Comparison of ENCODE assay signal across 7 mouse cellular contexts in the genomic region with DNA sequence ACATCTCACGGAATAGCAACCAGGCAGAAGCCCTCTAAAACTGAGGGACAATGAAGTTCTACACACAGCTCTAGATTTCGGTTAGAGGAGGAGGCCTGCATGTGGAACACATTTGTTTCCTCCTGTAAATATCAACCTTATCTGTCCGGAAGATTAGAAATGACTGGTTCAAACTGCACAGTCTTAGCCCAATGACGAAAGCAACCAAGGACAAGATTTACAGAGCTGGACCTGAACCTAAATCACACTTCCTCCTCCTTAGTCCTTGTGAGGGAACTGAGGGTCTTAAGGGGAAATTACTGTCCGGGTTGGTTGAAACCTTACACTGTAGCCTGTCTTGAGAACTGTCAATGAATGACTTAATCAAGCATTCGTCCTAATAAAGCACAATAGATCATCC. TPM values are rescaled to one million over a fixed set of nuclear protein-coding genes. Genes with fewer than 3 reads are reported as not detected.
A peak's percentile ranks its signal among the peaks of the same experiment; 100 is the strongest.
DNase-seq lines count a peak whose midpoint lies in the region; ATAC-seq and TF ChIP-seq lines count a peak whose summit lies in the region.

No protein-coding gene starts in this region.

- H3K27ac ChIP-seq in lung, embryonic 16.5 days (ENCODE audit: low read length): peak overlapping the region; percentile 30
- H3K27ac ChIP-seq in forebrain, embryonic 13.5 days: no peak overlapping the region
- H3K27ac ChIP-seq in liver, embryonic 11.5 days (ENCODE audit: low read depth, low read length): no peak overlapping the region
- H3K27ac ChIP-seq in stomach, postnatal 0 days (replicated peaks): peak overlapping the region; percentile 98
- no peak overlapping the region for H3K27ac ChIP-seq in thymus, adult 2 months (ENCODE audit: control insufficient read depth, insufficient read depth, low read length)

- H3K27me3 ChIP-seq in lung, embryonic 16.5 days (ENCODE audit: control insufficient read depth, insufficient read depth, low read depth, low read length): no peaks in the 10 kb centered on the region
- H3K27me3 ChIP-seq in forebrain, embryonic 13.5 days: no peaks in the 10 kb centered on the region
- peaks cover 24% of the 10 kb centered on the region for H3K27me3 ChIP-seq in liver, embryonic 11.5 days (replicated peaks; ENCODE audit: control insufficient read depth, insufficient read depth, low read length)
- H3K27me3 ChIP-seq in stomach, postnatal 0 days (ENCODE audit: control insufficient read depth, insufficient read depth, low read length): no peaks in the 10 kb centered on the region
- peaks cover 8% of the 10 kb centered on the region; the same call in 1 of the 2 replicates for H3K27me3 ChIP-seq in thymus, adult 2 months (ENCODE audit: control insufficient read depth, insufficient read depth, low read length)

- TF ChIP-seq CTCF in stomach, postnatal 0 days (IDR thresholded peaks at IDR 0.05; ENCODE audit: low read depth): no peak
- no peak for TF ChIP-seq CTCF in thymus, adult 2 months (IDR thresholded peaks at IDR 0.05; ENCODE audit: borderline replicate concordance, control insufficient read depth, extremely low read depth, insufficient read depth, low read length, poor library complexity)

- H3K9ac ChIP-seq in lung, embryonic 16.5 days (ENCODE audit: low read length): peak overlapping the region; percentile 96
- H3K9ac ChIP-seq in forebrain, embryonic 13.5 days: peak overlapping the region; percentile 96
- 0 out of 2 replicates have a peak overlapping the region, but pooled peaks have one; percentile 1 for H3K9ac ChIP-seq in liver, embryonic 11.5 days (ENCODE audit: low read depth, low read length)
- H3K9ac ChIP-seq in stomach, postnatal 0 days (ENCODE audit: low read length): peak overlapping the region; percentile 97

- peak overlapping the region; percentile 92 for H3K4me2 ChIP-seq in lung, embryonic 16.5 days (ENCODE audit: low read depth, low read length)
- peak overlapping the region; percentile 87 for H3K4me2 ChIP-seq in forebrain, embryonic 13.5 days
- H3K4me2 ChIP-seq in liver, embryonic 11.5 days: peak overlapping the region; percentile 88
- H3K4me2 ChIP-seq in stomach, postnatal 0 days (replicated peaks; ENCODE audit: low read depth): peak overlapping the region; percentile 73

- H3K36me3 ChIP-seq in lung, embryonic 16.5 days (ENCODE audit: control insufficient read depth, insufficient read depth, low read length): no peaks in the 10 kb centered on the region
- no peaks in the 10 kb centered on the region for H3K36me3 ChIP-seq in forebrain, embryonic 13.5 days (ENCODE audit: poor library complexity, severe bottlenecking)
- H3K36me3 ChIP-seq in liver, embryonic 11.5 days (ENCODE audit: control insufficient read depth, insufficient read depth, low read length): no peaks in the 10 kb centered on the region
- no peaks in the 10 kb centered on the region for H3K36me3 ChIP-seq in stomach, postnatal 0 days (ENCODE audit: control insufficient read depth, insufficient read depth, low read length)
- no peaks in the 10 kb centered on the region for H3K36me3 ChIP-seq in thymus, adult 2 months (ENCODE audit: control insufficient read depth, insufficient read depth, low read length)

- ATAC-seq in lung, embryonic 16.5 days (ENCODE audit: low read depth): no peak
- ATAC-seq in forebrain, embryonic 13.5 days: no peak
- ATAC-seq in liver, embryonic 11.5 days (replicated peaks; ENCODE audit: low FRiP score): no peak
- ATAC-seq in stomach, postnatal 0 days (ENCODE audit: low FRiP score, low TSS enrichment): no peak

- TF ChIP-seq EP300 in stomach, postnatal 0 days (optimal IDR thresholded peaks at IDR 0.05): no peak

- 11% methylated on average over 6 of the region's 6 CpGs for WGBS in lung, embryonic 16.5 days
- WGBS in forebrain, embryonic 13.5 days: 45% methylated on average over 6 of the region's 6 CpGs
- WGBS in liver, embryonic 11.5 days: 18% methylated on average over 6 of the region's 6 CpGs
- 6% methylated on average over 6 of the region's 6 CpGs for WGBS in stomach, postnatal 0 days
- whole genome bisulfite sequencing in thymus, adult 2 months: 18% methylated on average over 6 of the region's 6 CpGs

- no peaks in the 10 kb centered on the region for H3K9me3 ChIP-seq in lung, embryonic 16.5 days (ENCODE audit: control insufficient read depth, low read length)
- no peaks in the 10 kb centered on the region for H3K9me3 ChIP-seq in forebrain, embryonic 13.5 days (replicated peaks)
- no peaks in the 10 kb centered on the region for H3K9me3 ChIP-seq in liver, embryonic 11.5 days (ENCODE audit: control insufficient read depth, low read length)
- H3K9me3 ChIP-seq in stomach, postnatal 0 days (ENCODE audit: control insufficient read depth, low read length): no peaks in the 10 kb centered on the region

- peak overlapping the region; percentile 99 for H3K4me3 ChIP-seq in lung, embryonic 16.5 days (ENCODE audit: low read length)
- H3K4me3 ChIP-seq in forebrain, embryonic 13.5 days: peak overlapping the region; percentile 96
- peak overlapping the region; percentile 88 for H3K4me3 ChIP-seq in liver, embryonic 11.5 days (ENCODE audit: low read depth, low read length)
- H3K4me3 ChIP-seq in stomach, postnatal 0 days (ENCODE audit: low read depth, low read length): peak overlapping the region; percentile 97
- H3K4me3 ChIP-seq in thymus, adult 2 months (ENCODE audit: control insufficient read depth, insufficient read depth, low read length): no peak overlapping the region

- no peak for TF ChIP-seq POLR2A in thymus, adult 2 months (IDR thresholded peaks at IDR 0.05; ENCODE audit: control insufficient read depth, extremely low read depth, insufficient read depth, low read length, poor library complexity)

- DNase-seq in lung, adult 18-20 months: no peak
- DNase-seq in liver, embryonic 11.5 days (ENCODE audit: low spot score): no peak
- no peak for DNase-seq in stomach, postnatal 0 days (ENCODE audit: low spot score)
- no peak for DNase-seq in cerebellum, postnatal 25 days
- DNase-seq in thymus, adult 2 months: no peak

- peaks cover 38% of the 10 kb centered on the region for H3K4me1 ChIP-seq in lung, embryonic 16.5 days (replicated peaks; ENCODE audit: control insufficient read depth, insufficient read depth, low read length)
- H3K4me1 ChIP-seq in forebrain, embryonic 13.5 days: peaks cover 37% of the 10 kb centered on the region
- H3K4me1 ChIP-seq in liver, embryonic 11.5 days (replicated peaks; ENCODE audit: control insufficient read depth, insufficient read depth, low read length): peaks cover 15% of the 10 kb centered on the region
- H3K4me1 ChIP-seq in stomach, postnatal 0 days (replicated peaks; ENCODE audit: control insufficient read depth, insufficient read depth): no peaks in the 10 kb centered on the region; the same call in 1 of the 2 replicates
- H3K4me1 ChIP-seq in thymus, adult 2 months (replicated peaks; ENCODE audit: control insufficient read depth, insufficient read depth, low read length): 0 out of 2 replicates have a peak, but pooled peaks cover 4% of the 10 kb centered on the region

RNA-seq across cellular contexts. Expression of a gene that starts 1.5 kb away (rescaled TPM):
- 34.4 and 36.1 TPM in 2 replicates for polyA plus RNA-seq in lung, embryonic 16.5 days (2015; fragmentation: Nextera tagmentation; extraction: Ambion mirVana)
- polyA plus RNA-seq in forebrain, embryonic 13.5 days (2015; fragmentation: Nextera tagmentation; extraction: Ambion mirVana): 25.1 and 34.0 TPM in 2 replicates
- 22.4 and 25.6 TPM in 2 replicates for polyA plus RNA-seq in liver, embryonic 11.5 days (2014; fragmentation: Nextera tagmentation; extraction: Ambion mirVana)
- 18.6 and 18.7 TPM in 2 replicates for polyA plus RNA-seq in stomach, postnatal 0 days (2015; fragmentation: Nextera tagmentation; extraction: Ambion mirVana)
- polyA plus RNA-seq in thymus, adult 2 months (2012; rRNA removed): 59.2 and 62.1 TPM in 2 replicates

RNA-seq across cellular contexts. Expression of a gene that starts 30.6 kb away (rescaled TPM):
- 0.79 and 0.80 TPM in 2 replicates for polyA plus RNA-seq in lung, embryonic 16.5 days (2015; fragmentation: Nextera tagmentation; extraction: Ambion mirVana)
- 0.35 and 1.0 TPM in 2 replicates for polyA plus RNA-seq in forebrain, embryonic 13.5 days (2015; fragmentation: Nextera tagmentation; extraction: Ambion mirVana)
- polyA plus RNA-seq in liver, embryonic 11.5 days (2014; fragmentation: Nextera tagmentation; extraction: Ambion mirVana): 0.36 TPM in 1 of 2 replicates, not detected in the other
- 2.2 TPM in 2 replicates for polyA plus RNA-seq in stomach, postnatal 0 days (2015; fragmentation: Nextera tagmentation; extraction: Ambion mirVana)
- 1.4 and 1.9 TPM in 2 replicates for polyA plus RNA-seq in thymus, adult 2 months (2012; rRNA removed)

RNA-seq across cellular contexts. Expression of a gene that starts 40.8 kb away (rescaled TPM):
- polyA plus RNA-seq in lung, embryonic 16.5 days (2015; fragmentation: Nextera tagmentation; extraction: Ambion mirVana): 13.0 and 14.5 TPM in 2 replicates
- polyA plus RNA-seq in forebrain, embryonic 13.5 days (2015; fragmentation: Nextera tagmentation; extraction: Ambion mirVana): 1.2 and 2.3 TPM in 2 replicates
- polyA plus RNA-seq in liver, embryonic 11.5 days (2014; fragmentation: Nextera tagmentation; extraction: Ambion mirVana): 18.6 and 20.4 TPM in 2 replicates
- polyA plus RNA-seq in stomach, postnatal 0 days (2015; fragmentation: Nextera tagmentation; extraction: Ambion mirVana): 7.3 and 8.6 TPM in 2 replicates
- polyA plus RNA-seq in thymus, adult 2 months (2012; rRNA removed): 31.0 and 41.5 TPM in 2 replicates

Comparison
In these comparisons a context has a peak if more than half of its experiments do, and no peak if none do; other contexts are left out.
1. H3K27ac ChIP-seq: peak in lung, embryonic 16.5 days (single experiment) and stomach, postnatal 0 days (single experiment); none in forebrain, embryonic 13.5 days (single experiment), liver, embryonic 11.5 days (single experiment) and thymus, adult 2 months (single experiment).
2. H3K9ac ChIP-seq: peak in every context shown above with its lines; median percentile 97 in stomach, postnatal 0 days; 96 in lung, embryonic 16.5 days; 96 in forebrain, embryonic 13.5 days; 1 in liver, embryonic 11.5 days.
3. Peak in every context shown above with its lines, with median percentiles within 50 percentile points of each other: H3K4me2 ChIP-seq.